Mouse (Mus musculus): ENCODE data around the gene Flrt1.

- TF ChIP-seq POLR2A (IDR thresholded peaks at IDR 0.05; ENCODE audit: extremely low read depth, insufficient read depth, low read length) (no peak), CTCF (IDR thresholded peaks at IDR 0.05; ENCODE audit: low read depth, low read length) (no peak)
These were observed 50.8 kb downstream of the Flrt1 start for GRCm38 (mm10) chr19:7054772-7055171.

Measured in liver, adult 2 months (tissue).